ENCODE assay signal across 24 mouse cellular contexts in genomic region chr2:137408294-137408693, GRCm38 (mm10).
DNase-seq lines count a peak whose midpoint lies in the region; ATAC-seq lines count a peak whose summit lies in the region.
"Had no signal": no experiment of that assay in that cellular context is flagged by ENCODE, and none has a peak within 500 bp of the region (broad histone marks: within the 10 kb centered on the region; RNA-seq: fewer than 3 reads in every experiment).

No protein-coding gene starts in this region.

- H3K27ac ChIP-seq in kidney, embryonic 15.5 days, result no peak overlapping the region
- H3K27ac ChIP-seq: embryonic facial prominence, embryonic 10.5 days; embryonic facial prominence, embryonic 12.5 days; forebrain, embryonic 13.5 days; forebrain, embryonic 15.5 days had no signal

- H3K4me1 ChIP-seq in kidney, embryonic 15.5 days, result no peaks in the 10 kb centered on the region
- H3K4me1 ChIP-seq: embryonic facial prominence, embryonic 10.5 days; embryonic facial prominence, embryonic 12.5 days; forebrain, embryonic 13.5 days; forebrain, embryonic 15.5 days had no signal

- no peak overlapping the region for H3K4me3 ChIP-seq in kidney, embryonic 15.5 days (replicated peaks)
- H3K4me3 ChIP-seq: embryonic facial prominence, embryonic 10.5 days; embryonic facial prominence, embryonic 12.5 days; forebrain, embryonic 13.5 days; forebrain, embryonic 15.5 days had no signal

- ATAC-seq in kidney, embryonic 15.5 days (replicated peaks; ENCODE audit: low FRiP score), result peak; percentile 56; the same call in 1 of the 2 replicates
- ATAC-seq: activated CD4-positive, CD25-positive, alpha-beta regulatory T cell, adult 4 months; CD4-positive, CD25-positive, alpha-beta regulatory T cell, adult 4 months; forebrain, embryonic 13.5 days; forebrain, embryonic 15.5 days; Patski had no signal

- no peak overlapping the region for H3K4me2 ChIP-seq in kidney, embryonic 15.5 days
- H3K4me2 ChIP-seq: embryonic facial prominence, embryonic 12.5 days; forebrain, embryonic 13.5 days; forebrain, embryonic 15.5 days had no signal

- H3K9ac ChIP-seq in kidney, embryonic 15.5 days, result no peak overlapping the region
- H3K9ac ChIP-seq: embryonic facial prominence, embryonic 12.5 days; forebrain, embryonic 13.5 days; forebrain, embryonic 15.5 days had no signal

- H3K9me3 ChIP-seq in kidney, embryonic 15.5 days (replicated peaks), result no peaks in the 10 kb centered on the region
- H3K9me3 ChIP-seq: embryonic facial prominence, embryonic 10.5 days; embryonic facial prominence, embryonic 12.5 days; forebrain, embryonic 13.5 days; forebrain, embryonic 15.5 days had no signal

- no peaks in the 10 kb centered on the region for H3K27me3 ChIP-seq in kidney, embryonic 15.5 days
- H3K27me3 ChIP-seq: CH12.LX; embryonic facial prominence, embryonic 12.5 days; forebrain, embryonic 13.5 days; forebrain, embryonic 15.5 days; Patski had no signal

- H3K36me3 ChIP-seq in kidney, embryonic 15.5 days, result no peaks in the 10 kb centered on the region
- H3K36me3 ChIP-seq: embryonic facial prominence, embryonic 10.5 days; embryonic facial prominence, embryonic 12.5 days; forebrain, embryonic 15.5 days; G1E had no signal

- 59% methylated on average over 2 of the region's 2 CpGs for WGBS in kidney, embryonic 15.5 days

- peak; percentile 6 for DNase-seq in kidney, adult 11 months
- no peak for DNase-seq in kidney, postnatal 14 days
- peak; percentile 3 to 36 for DNase-seq in kidney, adult 8-10 months
- no peak for DNase-seq in kidney, adult 18-20 months
- DNase-seq in kidney, postnatal 25 days, result no peak
- DNase-seq: adrenal gland, adult 8-10 months; adrenal gland, postnatal 14 days; adrenal gland, postnatal 36 days; B cell, adult 2 months; cerebellum, adult 11-12 months; cerebellum, adult 2 months; cerebellum, adult 9-10 months; cerebellum, postnatal 10 days; cerebellum, postnatal 25 days had no signal

Comparison
In these comparisons a context has a peak if more than half of its experiments do, and no peak if none do; other contexts are left out.
1. DNase-seq: peak in kidney, adult 11 months (single experiment) and kidney, adult 8-10 months (2 of 2); none in kidney, postnatal 14 days (single experiment), kidney, adult 18-20 months (single experiment) and kidney, postnatal 25 days (0 of 2).